Mouse (Mus musculus) T-helper 1 cell (primary cell): Measurements from ENCODE around the gene Bcl10.
"Not testable (repeated sequence)": the region's sequence is repeated elsewhere in the genome, so short reads cannot be mapped to it uniquely, and the experiment has no call there.

Experiments
- in situ Hi-C: fragments of 300-600 bp; cut with MboI, MseI; formaldehyde crosslinking; loops from one replicate; pipeline ENCODE4 v1.15.1; 2025; ENCODE audit warnings: high pct_unique_total_duplicates

Gene Bcl10

GRCm38 (mm10) chr3:145913263-145913662 is 9.3 kb upstream of the Bcl10 start:
- in situ Hi-C loops: no loop called here

GRCm38 (mm10) chr3:145913942-145914341 is 8.7 kb upstream of the Bcl10 start:
- in situ Hi-C loops: not testable (repeated sequence)

- in situ Hi-C loops: loop anchor here (5.0 kb wide), 1 partner anchor 339 kb away; the partner anchor contains the start of gene Znhit6
These were observed 6.2 kb upstream of the Bcl10 start for GRCm38 (mm10) chr3:145916374-145916773.

DNA sequence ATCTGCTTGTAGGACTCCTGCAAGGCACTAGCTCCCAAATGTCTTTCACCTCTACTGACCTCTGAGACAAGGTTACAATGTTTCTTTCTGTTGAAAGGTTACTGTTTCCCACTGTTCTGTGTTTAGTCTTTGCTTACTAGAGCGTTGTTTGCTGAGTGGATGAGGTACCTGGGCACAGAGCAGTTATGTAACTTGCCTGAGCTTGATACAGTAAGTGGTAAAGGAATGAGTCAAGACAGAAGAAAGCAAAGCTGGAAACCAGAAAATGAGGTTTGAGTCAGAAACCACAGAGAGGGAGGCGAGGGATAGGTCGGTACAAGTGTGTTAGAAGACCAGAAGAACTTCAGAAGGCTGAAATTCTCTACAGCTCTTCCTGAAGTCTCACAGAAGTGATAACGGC is 5.8 kb upstream of the Bcl10 start:
- in situ Hi-C loops: loop anchor here (5.0 kb wide), 1 partner anchor 340 kb away; the partner anchor contains the start of gene Znhit6

- in situ Hi-C loops: loop anchor here (10.0 kb wide), 1 partner anchor 602 kb away; the partner anchor contains the start of gene Rpf1
These were observed 367 bp downstream of the Bcl10 start for GRCm38 (mm10) chr3:145922971-145923370.

- in situ Hi-C loops: loop anchor here (10.0 kb wide), 1 partner anchor 601 kb away; the partner anchor contains the start of gene Rpf1
These were observed 1.4 kb downstream of the Bcl10 start for GRCm38 (mm10) chr3:145923874-145924577.

- in situ Hi-C loops: loop anchor here (10.0 kb wide), 1 partner anchor 600 kb away; the partner anchor contains the start of gene Rpf1
These were observed 2.2 kb downstream of the Bcl10 start for GRCm38 (mm10) chr3:145924649-145925337.

GRCm38 (mm10) chr3:145925506-145925905 is 2.9 kb downstream of the Bcl10 start:
- in situ Hi-C loops: loop anchor here (10.0 kb wide), 1 partner anchor 599 kb away; the partner anchor contains the start of gene Rpf1

DNA sequence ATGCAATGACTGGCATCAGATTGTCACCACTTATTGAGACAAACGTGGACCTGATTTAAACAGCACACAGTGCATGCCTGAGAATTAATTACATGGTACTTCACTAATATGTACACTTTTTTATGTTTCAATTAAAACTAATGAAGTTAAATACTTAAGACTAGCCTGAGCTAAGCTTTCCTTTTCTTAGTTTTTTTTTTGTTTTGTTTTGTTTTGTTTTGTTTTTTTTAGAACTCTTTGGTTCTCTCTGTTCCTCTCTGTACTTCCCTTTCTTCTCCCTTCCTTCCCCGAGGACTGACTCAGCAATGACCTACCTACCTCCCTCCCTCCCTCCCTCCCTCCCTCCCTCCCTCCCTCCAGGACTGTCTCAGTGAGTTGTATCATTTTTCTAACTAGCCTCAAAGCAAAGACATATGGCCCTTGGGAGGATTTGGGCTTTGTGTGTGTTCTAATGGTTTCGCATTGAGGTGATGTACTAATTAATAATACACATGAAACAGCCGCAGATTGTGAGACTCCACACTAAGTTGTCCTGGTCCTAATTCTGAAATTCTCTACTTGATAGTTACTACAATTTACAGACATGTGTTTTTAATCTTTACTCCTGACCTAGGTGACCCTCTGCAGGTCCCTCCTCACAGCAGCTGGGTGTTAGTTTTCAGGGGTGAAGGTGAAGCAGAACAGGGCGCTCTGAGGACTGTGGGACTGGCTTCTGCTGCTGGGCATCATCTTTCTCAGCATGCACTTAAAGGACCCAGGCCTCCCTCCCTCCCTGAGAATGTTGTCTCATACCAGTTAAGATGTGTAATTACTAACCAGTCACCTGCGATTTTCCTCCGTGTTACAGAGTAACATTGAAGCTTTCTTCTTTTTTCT is 7.2 kb downstream of the Bcl10 start:
- in situ Hi-C loops: loop anchor here (10.0 kb wide), 1 partner anchor 595 kb away; the partner anchor contains the start of gene Rpf1

- in situ Hi-C loops: no loop called here
These were observed 11.2 kb downstream of the Bcl10 start for GRCm38 (mm10) chr3:145933845-145934244.

DNA sequence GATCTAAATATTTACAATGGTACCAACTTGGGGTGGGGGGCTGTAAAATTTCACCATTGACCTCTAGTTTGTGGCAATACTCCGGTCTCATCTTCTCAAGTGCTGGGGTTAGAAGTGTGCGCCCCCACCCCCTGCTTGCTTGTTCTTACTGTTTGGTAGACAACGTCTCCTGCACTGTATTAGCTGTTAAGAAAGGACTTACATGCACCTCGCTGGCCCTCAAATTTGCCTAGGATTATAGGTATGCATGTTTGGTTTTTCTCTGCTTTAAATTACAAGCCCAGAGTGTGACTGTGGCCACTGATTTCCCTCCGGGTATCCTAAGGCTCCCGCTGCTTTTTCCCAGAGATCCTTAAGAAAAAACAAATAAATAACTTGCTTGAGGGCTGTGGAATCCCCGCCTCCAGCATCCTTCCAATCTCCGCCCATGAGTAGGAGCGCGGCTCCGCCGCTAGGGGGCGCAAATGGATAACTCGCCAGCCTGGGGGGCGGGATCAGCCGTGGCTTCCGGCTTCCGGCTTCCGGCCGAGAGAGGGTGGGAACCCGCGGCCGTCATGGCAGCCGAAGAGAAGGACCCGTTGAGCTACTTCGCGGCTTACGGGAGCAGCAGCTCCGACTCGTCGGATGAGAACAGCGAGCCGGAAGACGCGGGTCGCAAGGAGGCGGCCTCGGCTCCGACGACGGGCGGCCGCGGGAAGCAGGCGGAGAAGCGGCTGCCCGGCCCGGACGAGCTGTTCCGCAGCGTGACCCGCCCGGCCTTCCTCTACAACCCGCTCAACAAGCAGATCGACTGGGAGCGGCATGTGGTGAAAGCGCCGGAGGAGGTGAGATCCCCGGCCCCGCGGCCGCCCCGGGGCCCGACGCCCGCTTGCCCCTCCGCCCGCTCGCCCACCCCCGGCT is 15.2 kb downstream of the Bcl10 start, which contains the start of gene 2410004B18Rik:
Gene 2410004B18Rik (plus strand): TSS at position 510 of the 900 bp plus-strand sequence.
- in situ Hi-C loops: no loop called here

DNA sequence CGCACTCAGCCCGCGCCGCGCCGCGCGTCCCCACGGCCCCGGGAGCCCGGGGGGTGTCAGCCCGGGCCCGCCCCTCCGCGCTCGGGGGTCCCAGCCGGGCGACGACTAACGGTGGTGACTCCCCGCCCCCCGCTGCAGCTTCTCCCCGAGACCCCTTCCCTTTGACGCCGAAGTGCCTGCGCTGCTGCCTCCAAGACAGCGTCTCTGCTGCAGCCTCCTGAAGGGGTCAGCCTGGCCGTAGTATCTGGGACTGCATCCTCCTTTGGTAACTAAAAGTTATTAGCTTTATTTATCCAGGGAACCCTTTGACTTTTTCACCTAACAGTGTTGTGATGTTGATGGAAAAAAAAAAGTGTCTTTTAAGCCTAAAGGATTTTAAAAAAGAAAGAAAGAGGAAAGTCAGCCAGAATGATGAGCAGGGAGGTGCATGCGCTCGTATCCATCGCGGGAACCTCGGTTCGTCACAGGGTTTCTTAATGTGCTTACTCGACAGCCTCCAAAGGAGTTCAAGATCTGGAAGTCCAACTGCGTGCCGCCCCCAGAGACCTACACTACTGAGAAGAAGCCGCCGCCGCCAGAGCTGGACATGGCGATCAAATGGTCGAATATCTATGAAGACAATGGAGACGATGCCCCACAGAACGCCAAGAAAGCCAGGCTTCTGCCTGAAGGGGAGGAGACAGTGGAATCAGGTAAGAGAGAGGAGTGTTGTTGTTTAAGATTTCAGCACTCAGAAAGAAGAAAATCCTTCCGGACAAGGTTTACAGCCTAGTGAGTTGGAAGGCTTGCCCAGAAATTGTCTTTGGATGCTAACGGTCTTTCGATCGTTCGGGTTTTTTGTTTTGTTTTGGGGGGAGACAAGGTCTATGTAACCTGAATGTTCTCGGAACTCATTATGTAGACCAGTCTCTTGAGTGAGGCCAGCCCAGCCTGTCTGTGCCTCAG is 16.1 kb downstream of the Bcl10 start:
- in situ Hi-C loops: no loop called here

- in situ Hi-C loops: no loop called here
These were observed 16.8 kb downstream of the Bcl10 start for GRCm38 (mm10) chr3:145939402-145939801.

- in situ Hi-C loops: no loop called here
These were observed 17.4 kb downstream of the Bcl10 start for GRCm38 (mm10) chr3:145939971-145940370.

GRCm38 (mm10) chr3:145941971-145942370 is 19.4 kb downstream of the Bcl10 start:
- in situ Hi-C loops: no loop called here

DNA sequence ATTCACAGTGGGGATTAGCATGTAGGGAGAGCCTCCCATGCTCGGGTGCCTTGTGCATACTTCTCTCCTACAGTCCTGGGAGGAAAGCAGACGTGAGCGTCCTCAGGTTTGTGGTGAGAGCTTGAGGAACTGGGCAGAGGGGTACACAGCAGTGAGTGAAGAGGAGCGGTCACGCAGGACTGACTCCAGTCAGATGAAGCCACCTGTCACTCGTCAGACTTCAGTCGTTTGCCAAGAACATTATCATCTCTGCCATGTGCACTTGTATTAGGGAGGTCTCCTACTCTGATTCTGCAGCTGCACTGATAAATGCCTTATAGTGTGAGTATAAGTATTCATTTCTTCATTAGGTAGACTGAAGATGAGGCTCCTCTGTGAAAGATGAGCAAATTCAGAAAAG is 21.7 kb downstream of the Bcl10 start:
- in situ Hi-C loops: no loop called here

GRCm38 (mm10) chr3:145945904-145946303 is 23.3 kb downstream of the Bcl10 start:
- in situ Hi-C loops: loop anchor here (5.0 kb wide), 1 partner anchor 231 kb away; no protein-coding TSS in a partner anchor

DNA sequence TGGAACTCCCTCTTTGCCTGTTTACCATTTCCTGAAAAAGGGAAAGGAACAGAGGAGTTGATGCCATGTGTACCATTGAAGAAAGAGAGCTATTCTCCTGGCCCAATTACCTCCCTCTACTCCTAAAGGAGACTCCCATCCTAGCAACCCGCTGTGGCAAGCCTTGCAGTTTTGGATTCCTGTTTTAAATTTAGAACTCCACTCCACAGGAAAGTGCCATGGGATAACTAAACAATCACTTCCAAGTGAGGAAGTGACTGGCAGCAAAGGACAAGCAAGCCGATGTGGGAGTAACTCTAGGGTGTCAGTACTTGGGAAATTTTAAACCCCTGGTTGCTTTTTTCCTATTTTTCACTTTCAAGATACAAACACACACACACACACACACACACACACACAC is 24.1 kb downstream of the Bcl10 start:
- in situ Hi-C loops: loop anchor here (5.0 kb wide), 1 partner anchor 231 kb away; no protein-coding TSS in a partner anchor
